Mouse (Mus musculus): ENCODE data around the gene Ttc34. TPM values are rescaled to one million over a fixed set of nuclear protein-coding genes. Genes with fewer than 3 reads are reported as not detected.

Gene Ttc34
- polyA plus RNA-seq, 1 experiment from 2014 or later, result 0.27 TPM

GRCm38 (mm10) chr4:154861967-154862366 is 24.7 kb downstream of the Ttc34 start:
- Histone ChIP-seq H3K4me1 (peaks cover 13% of the 10 kb centered on the region), H3K9ac (no peak overlapping the region), H3K4me3 (no peak overlapping the region), H3K36me3 (no peaks in the 10 kb centered on the region), H3K27me3 (peaks cover 11% of the 10 kb centered on the region), H3K4me2 (replicated peaks) (no peak overlapping the region), H3K9me3 (no peaks in the 10 kb centered on the region), H3K27ac (no peak overlapping the region)
- no peak for ATAC-seq (ENCODE audit: low FRiP score, low read depth)
- 69% methylated on average over 5 of the region's 5 CpGs for WGBS

- H3K4me2 ChIP-seq (replicated peaks), result no peak overlapping the region
- H3K27ac ChIP-seq, result no peak overlapping the region; the same call in 1 of the 2 replicates
- no peak overlapping the region for H3K9ac ChIP-seq
- 86% methylated on average over 3 of the region's 3 CpGs for WGBS
- 0 out of 2 replicates have a peak, but pooled peaks cover 3% of the 10 kb centered on the region for H3K27me3 ChIP-seq
- H3K4me1 ChIP-seq, result peaks cover 13% of the 10 kb centered on the region
- H3K36me3 ChIP-seq, result no peaks in the 10 kb centered on the region
- H3K4me3 ChIP-seq, result no peak overlapping the region
- no peak for ATAC-seq (ENCODE audit: low FRiP score, low read depth)
- H3K9me3 ChIP-seq, result no peaks in the 10 kb centered on the region
These were observed 26.2 kb downstream of the Ttc34 start for GRCm38 (mm10) chr4:154863436-154863935.

DNA sequence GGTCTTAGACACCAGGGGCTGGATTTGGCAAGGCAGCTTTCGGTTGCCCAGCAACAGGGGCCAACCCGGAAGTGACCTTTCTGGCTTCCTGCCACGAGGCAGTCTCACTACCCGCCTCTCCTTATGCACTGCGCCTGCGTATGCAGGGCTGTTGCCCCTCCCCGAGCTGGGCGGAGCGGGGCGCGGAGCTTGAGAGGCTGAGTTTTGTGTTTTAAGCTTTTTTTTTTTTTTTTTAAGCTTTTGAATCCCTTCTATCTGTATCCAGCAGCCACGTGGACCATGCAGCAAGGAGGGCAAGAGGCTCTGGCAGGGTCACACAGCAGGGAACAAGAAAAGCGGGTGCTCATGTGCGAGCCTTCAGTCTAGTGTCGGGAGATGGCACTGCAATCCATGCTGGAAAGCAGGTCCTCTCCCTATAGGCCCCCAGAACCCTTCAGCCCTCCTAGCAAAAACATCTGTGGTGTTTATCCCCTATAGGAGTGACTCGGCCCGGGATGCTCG is 27.1 kb downstream of the Ttc34 start:
- peaks cover 7% of the 10 kb centered on the region; the same call in 1 of the 2 replicates for H3K27me3 ChIP-seq
- no peaks in the 10 kb centered on the region for H3K36me3 ChIP-seq
- 0% methylated on average over 18 of the region's 18 CpGs for WGBS
- peak overlapping the region; percentile 89 for H3K27ac ChIP-seq
- no peaks in the 10 kb centered on the region for H3K9me3 ChIP-seq
- H3K9ac ChIP-seq, result peak overlapping the region; percentile 65
- H3K4me3 ChIP-seq, result peak overlapping the region; percentile 43
- H3K4me2 ChIP-seq (replicated peaks), result peak overlapping the region; percentile 63
- H3K4me1 ChIP-seq, result peaks cover 13% of the 10 kb centered on the region
- peak; percentile 90 for ATAC-seq (ENCODE audit: low FRiP score, low read depth)

- Histone ChIP-seq H3K4me2 (replicated peaks) (peak overlapping the region; percentile 63), H3K4me3 (peak overlapping the region; percentile 43), H3K36me3 (no peaks in the 10 kb centered on the region), H3K9me3 (no peaks in the 10 kb centered on the region), H3K9ac (peak overlapping the region; percentile 65), H3K27ac (peak overlapping the region; percentile 89), H3K27me3 (peaks cover 7% of the 10 kb centered on the region; the same call in 1 of the 2 replicates), H3K4me1 (peaks cover 13% of the 10 kb centered on the region)
- ATAC-seq (ENCODE audit: low FRiP score, low read depth), result peak; percentile 15; the same call in 1 of the 2 replicates
- WGBS, result 80% methylated on average over 18 of the region's 18 CpGs
These were observed 27.9 kb downstream of the Ttc34 start for GRCm38 (mm10) chr4:154864961-154865760.

- H3K4me2 ChIP-seq (replicated peaks), result no peak overlapping the region
- peaks cover 13% of the 10 kb centered on the region for H3K4me1 ChIP-seq
- no peak for ATAC-seq (ENCODE audit: low FRiP score, low read depth)
- WGBS, result 88% methylated on average over 5 of the region's 5 CpGs
- H3K4me3 ChIP-seq, result no peak overlapping the region
- no peaks in the 10 kb centered on the region for H3K36me3 ChIP-seq
- H3K27ac ChIP-seq, result no peak overlapping the region
- no peaks in the 10 kb centered on the region for H3K9me3 ChIP-seq
- H3K27me3 ChIP-seq, result peaks cover 11% of the 10 kb centered on the region
- H3K9ac ChIP-seq, result no peak overlapping the region
These were observed 29.1 kb downstream of the Ttc34 start for GRCm38 (mm10) chr4:154866391-154866790.

GRCm38 (mm10) chr4:154867257-154867656 is 30.0 kb downstream of the Ttc34 start:
- WGBS, result 81% methylated on average over 6 of the region's 6 CpGs
- H3K9ac ChIP-seq, result no peak overlapping the region
- no peak for ATAC-seq (ENCODE audit: low FRiP score, low read depth)
- no peak overlapping the region for H3K4me2 ChIP-seq (replicated peaks)
- H3K27me3 ChIP-seq, result peaks cover 20% of the 10 kb centered on the region
- H3K9me3 ChIP-seq, result no peaks in the 10 kb centered on the region
- H3K4me1 ChIP-seq, result peaks cover 19% of the 10 kb centered on the region
- no peak overlapping the region for H3K4me3 ChIP-seq
- no peaks in the 10 kb centered on the region for H3K36me3 ChIP-seq
- H3K27ac ChIP-seq, result no peak overlapping the region

- no peak within 1 kb of the TSS for H3K27ac ChIP-seq
- WGBS, result 84% methylated on average over 7 of the region's 7 CpGs
- H3K9ac ChIP-seq, result no peak within 1 kb of the TSS
These were observed 32.2 kb downstream of the Ttc34 start, which contains the start of gene Mmel1 for GRCm38 (mm10) chr4:154869440-154869839. Mmel1 (plus strand) TSS chr4:154869585.

DNA sequence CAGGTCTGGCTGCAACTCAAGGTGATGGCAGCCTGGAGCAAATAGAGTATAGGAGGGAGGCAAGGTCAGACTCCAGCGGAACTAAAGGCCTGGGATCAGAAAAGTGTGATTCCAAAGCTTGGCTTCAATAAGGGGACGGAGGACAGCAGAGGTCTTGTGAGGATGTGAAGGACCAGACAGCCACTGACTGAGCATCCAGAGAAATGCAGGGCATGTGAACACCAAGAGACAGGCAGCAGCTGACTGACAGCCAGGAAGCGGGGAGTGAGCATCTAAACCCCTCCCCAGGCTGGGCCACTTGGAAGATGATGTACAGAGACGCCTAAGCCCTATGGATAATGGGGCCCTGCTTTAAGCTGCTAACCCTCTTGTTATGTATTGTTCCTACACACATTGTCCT is 33.5 kb downstream of the Ttc34 start:
- 87% methylated on average over 4 of the region's 4 CpGs for WGBS
- Histone ChIP-seq H3K4me2 (replicated peaks) (no peak overlapping the region), H3K27me3 (peaks cover 20% of the 10 kb centered on the region), H3K4me1 (peaks cover 6% of the 10 kb centered on the region), H3K27ac (no peak overlapping the region), H3K4me3 (no peak overlapping the region), H3K9me3 (no peaks in the 10 kb centered on the region), H3K9ac (no peak overlapping the region), H3K36me3 (no peaks in the 10 kb centered on the region)
- no peak for ATAC-seq (ENCODE audit: low FRiP score, low read depth)

More at GRCm38 (mm10) chr4:154869440-154869839, 32.2 kb downstream of the Ttc34 start, which contains the start of gene Mmel1:
- Histone ChIP-seq H3K4me2 (replicated peaks) (no peak within 1 kb of the TSS), H3K36me3 (no peaks in the 10 kb centered on the region), H3K9me3 (no peaks in the 10 kb centered on the region), H3K4me3 (no peak within 1 kb of the TSS), H3K27me3 (peaks cover 20% of the 10 kb centered on the region), H3K4me1 (peaks cover 19% of the 10 kb centered on the region)
- no peak for ATAC-seq (ENCODE audit: low FRiP score, low read depth)

- H3K4me3 ChIP-seq, result peak overlapping the region; percentile 33
These were observed 34.5 kb downstream of the Ttc34 start for GRCm38 (mm10) chr4:154871757-154872251.

GRCm38 (mm10) chr4:154873186-154873585 is 35.9 kb downstream of the Ttc34 start:
- Histone ChIP-seq H3K4me3 (no peak overlapping the region), H3K36me3 (no peaks in the 10 kb centered on the region), H3K9ac (no peak overlapping the region), H3K4me1 (peaks cover 7% of the 10 kb centered on the region), H3K9me3 (no peaks in the 10 kb centered on the region), H3K27me3 (peaks cover 25% of the 10 kb centered on the region), H3K27ac (no peak overlapping the region), H3K4me2 (replicated peaks) (no peak overlapping the region)
- ATAC-seq (ENCODE audit: low FRiP score, low read depth), result no peak
- 64% methylated on average over 6 of the region's 6 CpGs for WGBS

More at GRCm38 (mm10) chr4:154871757-154872251, 34.5 kb downstream of the Ttc34 start:
- Histone ChIP-seq H3K27ac (no peak overlapping the region), H3K9ac (peak overlapping the region; percentile 59), H3K27me3 (peaks cover 29% of the 10 kb centered on the region), H3K4me1 (peaks cover 6% of the 10 kb centered on the region), H3K4me2 (replicated peaks) (peak overlapping the region; percentile 59), H3K36me3 (no peaks in the 10 kb centered on the region), H3K9me3 (no peaks in the 10 kb centered on the region)
- WGBS, result 2% methylated on average over 13 of the region's 13 CpGs
- peak; percentile 78 for ATAC-seq (ENCODE audit: low FRiP score, low read depth)

DNA sequence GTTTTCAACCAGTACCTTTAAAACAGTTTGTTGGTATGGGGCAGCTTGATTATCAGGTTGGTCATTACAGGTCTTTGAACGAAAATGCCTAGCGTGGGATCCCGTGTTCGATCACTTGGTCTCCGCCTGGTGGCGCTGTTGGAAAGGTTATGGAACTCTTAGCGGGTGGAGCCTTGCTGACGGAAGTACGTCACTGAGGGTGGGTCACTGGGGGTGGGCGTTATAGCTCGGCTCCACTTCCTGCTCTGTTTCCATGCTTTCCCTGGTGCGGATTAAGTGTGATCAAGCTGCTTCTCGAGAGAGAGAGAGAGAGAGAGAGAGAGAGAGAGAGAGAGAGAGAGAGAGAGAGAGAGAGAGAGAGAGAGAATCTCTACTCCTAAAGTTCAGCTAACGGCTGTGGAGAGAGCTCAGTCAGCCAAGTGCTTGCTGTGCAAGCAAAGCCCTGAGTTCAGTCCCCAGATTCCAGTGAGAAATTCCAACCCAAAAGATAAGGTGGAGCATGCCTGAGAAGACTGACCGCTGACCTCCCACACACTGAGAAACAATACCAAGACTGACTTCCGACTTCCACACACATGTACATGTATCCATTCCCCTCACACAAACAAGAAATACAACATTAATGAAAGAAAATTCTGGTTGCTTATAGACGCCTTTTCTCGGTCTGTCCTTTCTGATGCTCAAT is 40.7 kb downstream of the Ttc34 start:
- Histone ChIP-seq H3K36me3 (no peaks in the 10 kb centered on the region), H3K4me3 (peak overlapping the region; percentile 41), H3K4me2 (replicated peaks) (peak overlapping the region; percentile 66), H3K4me1 (peaks cover 6% of the 10 kb centered on the region; the same call in 1 of the 2 replicates), H3K9ac (peak overlapping the region; percentile 58), H3K9me3 (no peaks in the 10 kb centered on the region), H3K27me3 (peaks cover 14% of the 10 kb centered on the region; the same call in 1 of the 2 replicates), H3K27ac (peak overlapping the region; percentile 73; the same call in 1 of the 2 replicates)
- ATAC-seq (ENCODE audit: low FRiP score, low read depth), result peak; percentile 96
- WGBS, result 12% methylated on average over 18 of the region's 18 CpGs

Measured in limb, embryonic 13.5 days (tissue).